Mouse (Mus musculus) hindbrain, embryonic 16.5 days (tissue): ENCODE measurements at regions not wholly inside any gene's neighbourhood (a gene's known extent, or its start where the extent isn't known, plus 50 kb on each side); places are given as distances from the start of the nearest gene placed in this dataset.

Source experiments
- ATAC-seq: fragments of 200-750 bp; cut with Nextera tagmentation; 2 replicates; pipeline ENCODE4 v1.8.0; 2017; ENCODE audit warnings: moderate TSS enrichment, moderate library complexity
- H3K27ac ChIP-seq: fragments of 300-500 bp; sonication (generic); 2 replicates; pipeline ENCODE4 v1.5.1; 2014; ENCODE audit warnings: low read depth, mild to moderate bottlenecking, control low read depth, low read length, moderate library complexity
- H3K27me3 ChIP-seq: fragments of 300-500 bp; sonication (generic); replicated peaks from 2 replicates; pipeline ENCODE4 v1.6.1; 2014; ENCODE audit warnings: low read length; ENCODE audit not compliant: control insufficient read depth, insufficient read depth
- H3K36me3 ChIP-seq: fragments of 300-500 bp; sonication (generic); 2 replicates; pipeline ENCODE4 v1.6.1; 2014; ENCODE audit warnings: mild to moderate bottlenecking, low read length, moderate library complexity, mixed read lengths; ENCODE audit not compliant: control insufficient read depth, insufficient read depth
- H3K4me1 ChIP-seq: fragments of 300-500 bp; sonication (generic); 2 replicates; pipeline ENCODE4 v1.6.1; 2014; ENCODE audit warnings: low read depth, low read length; ENCODE audit not compliant: control insufficient read depth, insufficient read depth
- H3K4me2 ChIP-seq: fragments of 300-500 bp; sonication (generic); 2 replicates; pipeline ENCODE4 v1.6.1; 2014; ENCODE audit warnings: mild to moderate bottlenecking, low read length, control low read depth, moderate library complexity
- H3K4me3 ChIP-seq: fragments of 300-500 bp; sonication (generic); 2 replicates; pipeline ENCODE4 v1.5.1; 2014; ENCODE audit warnings: mild to moderate bottlenecking, low read length, control low read depth, moderate library complexity
- H3K9ac ChIP-seq: fragments of 300-500 bp; sonication (generic); 2 replicates; pipeline ENCODE4 v1.6.1; 2014; ENCODE audit warnings: low read depth, mild to moderate bottlenecking, control low read depth, low read length, moderate library complexity
- H3K9me3 ChIP-seq: fragments of 300-500 bp; sonication (generic); 2 replicates; pipeline ENCODE4 v1.6.1; 2014; ENCODE audit warnings: mild to moderate bottlenecking, low read length, moderate library complexity; ENCODE audit not compliant: control insufficient read depth
- WGBS: fragments of 180-500 bp; shearing (Covaris S2); extraction: QIAGEN DNeasy Blood & Tissue Kit; methylation state at CpG from one replicate; pipeline ENCODE4 v1.1.7; 2014; 5-methylcytosine and 5-hydroxymethylcytosine counted together

- Histone ChIP-seq H3K27me3 (no peaks in the 10 kb centered on the region), H3K9ac (no peak overlapping the region), H3K36me3 (no peaks in the 10 kb centered on the region), H3K27ac (no peak overlapping the region), H3K4me1 (no peaks in the 10 kb centered on the region), H3K9me3 (no peaks in the 10 kb centered on the region), H3K4me3 (no peak overlapping the region), H3K4me2 (no peak overlapping the region)
- WGBS, result 83% methylated on average over 1 of the region's 1 CpGs
- no peak for ATAC-seq
These were observed 148.9 kb downstream of the Qdpr start for GRCm38 (mm10) chr5:45301120-45301519.

DNA sequence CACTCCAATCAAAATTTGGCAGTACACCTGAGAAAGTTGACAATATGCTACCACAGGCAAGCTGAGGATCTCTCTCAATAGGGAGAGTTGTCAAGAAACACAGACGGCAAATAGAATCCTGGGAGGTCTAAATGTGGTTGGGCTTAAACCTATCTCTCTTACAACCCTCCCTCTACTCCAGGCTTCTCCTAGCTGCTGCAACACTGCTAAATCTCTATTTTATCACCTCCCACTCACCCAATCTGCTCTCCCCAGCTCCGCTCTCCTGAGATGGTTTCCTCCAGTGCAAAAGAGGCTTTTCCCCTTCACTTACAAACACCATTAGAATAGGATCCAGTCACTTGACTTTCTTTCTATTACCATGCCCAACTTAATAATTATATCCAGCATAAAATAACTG is 151.2 kb downstream of the Qdpr start:
- H3K4me1 ChIP-seq, result no peaks in the 10 kb centered on the region
- WGBS, result 76% methylated on average over 2 of the region's 2 CpGs
- H3K27me3 ChIP-seq, result no peaks in the 10 kb centered on the region
- no peaks in the 10 kb centered on the region for H3K36me3 ChIP-seq
- ATAC-seq, result no peak
- no peak overlapping the region for H3K27ac ChIP-seq
- no peak overlapping the region for H3K4me2 ChIP-seq
- no peak overlapping the region for H3K9ac ChIP-seq
- H3K4me3 ChIP-seq, result no peak overlapping the region
- H3K9me3 ChIP-seq, result no peaks in the 10 kb centered on the region

DNA sequence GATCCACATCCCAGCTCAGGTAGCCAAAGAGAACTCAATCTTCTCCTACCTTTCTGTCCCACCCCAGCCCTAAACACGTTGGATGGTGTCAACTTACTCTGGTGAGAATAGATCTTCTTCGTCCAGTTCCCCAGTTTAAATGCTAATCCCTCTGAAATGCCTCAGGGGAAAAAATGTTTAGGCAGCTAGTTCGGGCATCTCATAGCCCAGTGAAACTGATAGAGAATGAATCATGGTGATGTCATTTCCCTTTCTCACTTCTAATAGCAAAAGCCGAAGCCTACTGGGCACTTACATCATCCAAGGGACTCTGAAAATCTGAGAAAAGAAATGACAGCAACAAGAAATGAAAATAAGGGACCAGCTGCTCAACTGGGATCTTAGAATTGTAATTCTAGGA is 154.9 kb downstream of the Qdpr start:
- 71% methylated on average over 4 of the region's 4 CpGs for WGBS

DNA sequence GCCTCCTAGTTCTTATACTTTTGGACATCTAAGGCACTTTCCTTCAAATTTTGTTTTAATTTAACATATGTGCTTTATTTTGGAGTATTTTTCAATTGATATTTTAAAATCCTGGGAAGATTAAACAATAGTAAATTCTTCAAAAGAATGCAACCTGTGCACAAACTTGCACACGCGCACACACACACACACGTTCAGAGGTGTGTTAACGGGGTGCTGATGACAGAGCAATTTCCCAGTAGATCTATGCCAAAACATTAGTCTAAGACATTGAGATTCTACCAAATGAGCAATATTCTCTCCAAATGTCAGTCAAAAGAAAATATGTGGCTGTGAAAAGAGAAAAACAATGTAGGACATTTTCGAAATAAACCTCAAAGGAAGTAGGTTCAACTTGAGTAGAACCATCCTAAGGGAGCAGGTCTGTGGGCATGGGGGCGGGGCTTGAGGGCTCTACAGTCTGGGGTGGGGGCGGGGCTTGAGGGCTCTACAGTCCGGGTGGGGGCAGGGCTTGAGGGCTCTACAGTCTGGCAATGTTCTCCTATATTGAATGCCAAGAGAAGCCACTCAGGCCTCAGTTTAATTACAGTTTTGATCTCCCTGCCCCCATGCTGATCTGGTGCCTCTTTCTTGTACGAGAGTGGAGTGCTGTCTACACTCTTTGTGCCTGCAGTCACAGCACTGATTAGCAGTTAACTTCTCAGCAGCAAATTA is 157.0 kb downstream of the Qdpr start:
- ATAC-seq, result no peak
- Histone ChIP-seq H3K27ac (no peak overlapping the region), H3K4me2 (no peak overlapping the region), H3K4me1 (no peaks in the 10 kb centered on the region), H3K27me3 (no peaks in the 10 kb centered on the region), H3K9me3 (no peaks in the 10 kb centered on the region), H3K9ac (no peak overlapping the region), H3K4me3 (no peak overlapping the region), H3K36me3 (no peaks in the 10 kb centered on the region)
- WGBS, result 70% methylated on average over 9 of the region's 9 CpGs

More for the DNA sequence above, 154.9 kb downstream of the Qdpr start:
- no peak for ATAC-seq
- H3K9ac ChIP-seq, result no peak overlapping the region
- H3K9me3 ChIP-seq, result no peaks in the 10 kb centered on the region
- H3K4me3 ChIP-seq, result no peak overlapping the region
- no peak overlapping the region for H3K4me2 ChIP-seq
- no peaks in the 10 kb centered on the region for H3K4me1 ChIP-seq
- no peaks in the 10 kb centered on the region for H3K27me3 ChIP-seq
- no peaks in the 10 kb centered on the region for H3K36me3 ChIP-seq
- H3K27ac ChIP-seq, result no peak overlapping the region

- 78% methylated on average over 1 of the region's 1 CpGs for WGBS
- no peak for ATAC-seq
- no peak overlapping the region for H3K4me3 ChIP-seq
These were observed 157.7 kb downstream of the Qdpr start for GRCm38 (mm10) chr5:45292383-45292782.

GRCm38 (mm10) chr5:45291752-45292151 is 158.3 kb downstream of the Qdpr start:
- Histone ChIP-seq H3K4me2 (no peak overlapping the region), H3K4me1 (no peaks in the 10 kb centered on the region), H3K27ac (no peak overlapping the region), H3K9ac (no peak overlapping the region), H3K9me3 (no peaks in the 10 kb centered on the region), H3K27me3 (no peaks in the 10 kb centered on the region), H3K4me3 (no peak overlapping the region), H3K36me3 (no peaks in the 10 kb centered on the region)
- ATAC-seq, result no peak
- 100% methylated on average over 1 of the region's 1 CpGs for WGBS

More at GRCm38 (mm10) chr5:45292383-45292782, 157.7 kb downstream of the Qdpr start:
- Histone ChIP-seq H3K27ac (no peak overlapping the region), H3K36me3 (no peaks in the 10 kb centered on the region), H3K9ac (no peak overlapping the region), H3K9me3 (no peaks in the 10 kb centered on the region), H3K4me1 (no peaks in the 10 kb centered on the region), H3K4me2 (no peak overlapping the region), H3K27me3 (no peaks in the 10 kb centered on the region)

DNA sequence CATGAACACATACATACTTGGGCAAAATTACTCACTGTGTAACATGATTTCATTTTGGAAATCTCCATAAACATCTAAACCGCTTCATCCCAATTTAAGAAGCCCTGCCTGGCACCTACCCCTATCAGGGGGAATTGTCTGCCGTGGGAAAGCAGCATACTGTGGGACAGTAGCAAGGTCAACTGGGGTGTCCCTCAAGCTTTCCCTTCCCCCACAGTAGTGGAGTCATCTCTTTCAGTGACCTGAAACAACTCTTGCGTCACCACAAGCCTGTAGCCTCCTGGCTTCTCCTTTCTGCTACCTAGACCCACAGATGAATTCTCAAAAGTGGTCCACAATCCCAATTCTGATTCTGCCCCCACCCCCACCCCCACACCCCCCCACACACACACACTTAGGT is 158.8 kb downstream of the Qdpr start:
- ATAC-seq, result no peak
- Histone ChIP-seq H3K9ac (no peak overlapping the region), H3K4me3 (no peak overlapping the region), H3K4me2 (no peak overlapping the region), H3K27ac (no peak overlapping the region), H3K4me1 (no peaks in the 10 kb centered on the region), H3K36me3 (no peaks in the 10 kb centered on the region), H3K27me3 (no peaks in the 10 kb centered on the region), H3K9me3 (no peaks in the 10 kb centered on the region)
- WGBS, result 95% methylated on average over 3 of the region's 3 CpGs

DNA sequence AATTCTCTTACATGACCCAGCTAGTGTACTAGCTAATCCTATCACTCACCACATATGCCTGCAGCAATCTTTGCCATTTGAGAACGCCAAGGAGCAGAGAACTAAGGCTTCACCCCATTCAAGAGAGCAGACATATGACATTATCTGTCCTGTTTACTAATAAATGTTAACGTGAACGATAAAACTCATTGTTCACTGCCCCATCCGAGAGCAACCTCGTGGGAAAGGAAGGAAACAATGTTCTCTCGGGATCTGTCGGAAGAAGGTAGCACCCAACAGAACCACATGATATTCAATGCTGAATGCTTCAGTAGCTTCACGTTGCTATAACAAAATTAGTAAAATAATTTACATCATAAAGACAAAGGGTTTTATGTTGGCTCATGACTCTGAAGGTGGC is 163.6 kb downstream of the Qdpr start:
- no peak for ATAC-seq
- no peak overlapping the region for H3K27ac ChIP-seq
- no peaks in the 10 kb centered on the region for H3K36me3 ChIP-seq
- no peaks in the 10 kb centered on the region for H3K27me3 ChIP-seq
- H3K4me2 ChIP-seq, result no peak overlapping the region
- no peak overlapping the region for H3K4me3 ChIP-seq
- WGBS, result 92% methylated on average over 8 of the region's 8 CpGs
- no peaks in the 10 kb centered on the region for H3K9me3 ChIP-seq
- H3K9ac ChIP-seq, result no peak overlapping the region
- H3K4me1 ChIP-seq, result no peaks in the 10 kb centered on the region

- no peak overlapping the region for H3K9ac ChIP-seq
- H3K4me1 ChIP-seq, result no peaks in the 10 kb centered on the region
- no peak overlapping the region for H3K27ac ChIP-seq
- H3K36me3 ChIP-seq, result no peaks in the 10 kb centered on the region
- H3K4me3 ChIP-seq, result no peak overlapping the region
- H3K4me2 ChIP-seq, result no peak overlapping the region
- H3K9me3 ChIP-seq, result no peaks in the 10 kb centered on the region
- no peak for ATAC-seq
- H3K27me3 ChIP-seq, result no peaks in the 10 kb centered on the region
These were observed 165.4 kb downstream of the Qdpr start for GRCm38 (mm10) chr5:45284680-45285079.
